Mouse (Mus musculus): ENCODE results near the gene Mageb16.

The Mageb16 gene

GRCm38 (mm10) chrX:79671411-79671810 lies at the start of gene Mageb16:
Gene Mageb16, minus strand, starts transcription at chrX:79671435.
- no peak for DNase-seq (ENCODE audit: low spot score)

GRCm38 (mm10) chrX:79651091-79651490 lies 20.1 kb downstream of the Mageb16 start:
- DNase-seq (ENCODE audit: low spot score), result no peak

- DNase-seq (ENCODE audit: low spot score), result no peak
Measured at GRCm38 (mm10) chrX:79635396-79635795, 35.8 kb downstream of the Mageb16 start.

GRCm38 (mm10) chrX:79606462-79606861 lies 64.8 kb downstream of the Mageb16 start:
- DNase-seq (ENCODE audit: low spot score), result no peak

Measured in spleen, adult 12 weeks (tissue).